Mouse (Mus musculus) testis, postnatal 14 days (tissue): ENCODE results near the gene Mrpl53.
A peak's percentile ranks its signal among the peaks of the same experiment; 100 is the strongest.

Experiments used
- DNase-seq: peaks from one replicate; pipeline ENCODE4 v3.0.0; 2021; ENCODE audit warnings: low spot score

The Mrpl53 gene

DNA sequence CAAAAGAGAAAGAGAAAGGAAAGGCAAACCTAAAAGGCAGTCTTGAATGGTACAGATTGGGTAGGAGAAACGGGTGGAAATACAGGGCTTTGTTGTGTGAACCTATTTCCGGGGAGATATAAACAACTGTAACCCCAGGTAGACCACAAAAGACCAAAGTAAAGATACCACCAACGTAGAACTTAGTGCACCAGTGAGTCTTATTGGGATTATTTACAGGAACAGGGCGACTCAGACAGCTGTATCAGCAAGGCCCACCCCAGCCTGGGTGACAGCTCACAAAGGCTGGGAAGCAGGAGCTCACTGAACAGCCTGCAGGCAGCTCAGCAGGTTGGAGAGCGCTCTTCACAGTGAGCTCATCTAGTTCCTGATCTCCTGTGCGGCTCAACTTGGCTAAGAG is 12.9 kb upstream of the Mrpl53 start:
- no peak for DNase-seq

DNA sequence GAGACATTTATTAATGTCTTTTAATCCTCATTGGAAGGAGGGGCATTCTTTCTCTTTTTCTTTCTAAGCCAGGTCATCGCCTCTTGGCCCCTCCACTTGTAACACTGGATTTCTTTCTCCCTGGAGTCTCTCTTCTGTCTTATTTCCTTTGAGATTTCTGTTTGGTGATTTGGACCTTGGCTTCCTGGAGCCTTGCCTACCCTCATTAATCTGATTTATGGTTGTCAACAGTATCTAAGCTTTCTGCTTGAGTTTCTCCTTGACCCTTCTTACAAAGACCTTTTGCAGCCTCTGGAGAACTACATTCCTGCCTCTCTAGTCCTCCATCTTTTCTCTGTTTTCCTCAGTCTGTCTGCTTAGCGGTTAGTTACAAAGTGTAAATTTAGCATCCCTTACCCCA is 10.4 kb upstream of the Mrpl53 start:
- no peak for DNase-seq

DNA sequence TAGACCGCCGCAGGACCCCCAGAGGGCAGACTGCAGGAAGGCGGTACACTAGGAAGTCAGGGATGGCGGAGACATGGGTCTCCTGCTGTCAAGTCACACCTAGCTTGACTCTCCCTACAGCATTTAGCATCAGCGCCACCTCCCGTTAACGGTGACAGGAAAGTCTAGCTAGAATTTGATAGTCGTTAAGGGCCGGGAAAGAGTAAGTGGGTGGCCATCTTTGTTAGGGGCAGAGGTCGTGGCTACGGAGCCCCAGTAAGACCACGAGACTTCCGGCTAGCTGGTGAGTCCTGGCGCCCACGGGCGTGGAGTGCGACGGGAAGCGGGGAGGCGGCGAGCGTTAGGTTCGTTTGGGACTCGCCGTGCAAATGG is 7.5 kb upstream of the Mrpl53 start, which contains the start of the genes Ccdc142 and Gm42688:
Ccdc142 (plus strand) TSS at position 286 of the 372 bp plus-strand sequence.
Gm42688 (plus strand) TSS at position 302 of the 372 bp plus-strand sequence.
- peak; percentile 89 for DNase-seq

DNA sequence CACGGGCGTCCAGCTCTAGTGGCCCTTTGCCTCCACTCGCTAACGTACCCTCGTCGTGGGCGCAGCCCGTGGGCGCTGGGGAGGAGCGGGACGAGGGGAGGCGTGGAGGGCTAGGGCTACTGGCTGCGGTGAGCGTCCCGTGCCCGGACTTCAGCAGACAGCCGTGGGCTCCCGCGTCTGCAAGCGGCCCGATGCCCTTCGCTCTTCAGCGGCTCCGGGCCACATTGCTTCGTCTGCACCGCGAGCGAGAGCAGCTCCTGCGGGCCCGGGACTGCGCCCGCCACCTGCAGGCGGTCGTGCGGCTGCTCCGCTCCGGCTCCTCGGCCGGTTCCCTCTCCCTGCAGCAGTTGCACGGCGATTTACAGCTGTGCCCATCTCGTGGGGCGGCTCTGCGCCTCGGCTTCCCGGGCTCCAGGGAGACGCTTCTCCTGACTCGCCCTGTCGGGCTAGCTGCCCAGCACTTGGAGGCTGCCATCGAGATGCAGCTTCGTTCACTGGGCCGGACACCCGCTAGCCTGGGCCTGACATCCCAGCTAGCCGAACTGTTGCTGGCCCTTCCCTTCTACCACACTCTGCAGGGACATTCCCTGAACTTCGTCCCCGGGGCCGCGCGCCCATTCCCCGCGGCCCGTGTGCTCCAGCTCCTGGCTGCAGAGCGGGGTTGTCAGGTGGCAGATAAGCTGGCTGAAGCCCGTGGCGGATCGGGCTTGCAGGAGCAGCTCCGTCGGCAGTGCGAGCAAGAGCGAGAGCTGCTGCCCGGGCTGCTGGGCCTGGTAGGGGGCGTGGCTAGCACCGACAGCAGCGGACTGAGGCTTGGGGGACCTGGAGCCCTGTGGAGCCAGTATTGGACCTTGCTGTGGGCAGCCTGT is 6.9 kb upstream of the Mrpl53 start:
- DNase-seq: peak; percentile 74

DNA sequence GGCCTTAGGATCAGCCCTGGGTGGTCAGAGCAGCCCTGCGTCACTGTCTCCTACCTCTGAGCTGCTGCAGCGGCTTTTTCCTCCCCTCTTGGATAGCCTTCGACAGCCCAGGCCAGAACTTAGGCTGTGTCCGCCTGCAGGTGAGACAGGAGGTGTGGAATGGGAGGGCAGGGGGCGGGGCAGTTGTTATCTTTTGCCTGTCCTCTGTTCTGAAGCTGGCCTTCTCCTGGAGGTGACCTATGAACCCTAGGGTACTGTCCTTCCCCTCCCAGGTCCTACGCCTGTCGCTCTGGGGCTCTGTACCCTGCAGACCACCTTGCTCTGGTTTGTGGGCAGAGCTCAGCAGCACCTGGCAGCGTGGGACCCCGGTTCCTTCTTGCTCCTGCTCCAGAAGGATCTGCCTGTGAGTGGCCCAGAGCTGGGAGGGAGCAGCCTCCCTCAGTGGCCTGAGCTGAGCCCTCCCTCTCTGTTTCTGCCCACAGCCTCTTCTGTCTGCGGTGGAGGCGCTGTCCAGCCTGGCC is 5.7 kb upstream of the Mrpl53 start:
- no peak for DNase-seq

DNA sequence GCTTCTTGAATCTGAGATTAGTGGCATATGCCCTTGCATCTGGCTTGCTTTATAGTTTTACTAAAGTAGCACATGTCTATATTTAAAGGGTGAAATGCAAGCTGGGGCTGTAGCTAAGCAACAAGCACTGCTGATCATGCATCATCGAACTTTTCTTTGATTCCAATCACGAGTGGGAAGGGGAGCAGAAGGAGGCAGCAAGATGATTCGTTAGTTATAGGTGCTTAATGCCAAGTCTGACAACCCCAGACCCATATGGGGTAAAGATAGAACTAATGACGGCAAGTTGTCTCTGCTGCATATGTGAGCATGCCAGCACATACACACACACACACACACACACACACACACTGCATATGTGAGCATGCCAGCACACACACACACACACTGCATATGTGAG is 4.7 kb upstream of the Mrpl53 start:
- DNase-seq: no peak

DNA sequence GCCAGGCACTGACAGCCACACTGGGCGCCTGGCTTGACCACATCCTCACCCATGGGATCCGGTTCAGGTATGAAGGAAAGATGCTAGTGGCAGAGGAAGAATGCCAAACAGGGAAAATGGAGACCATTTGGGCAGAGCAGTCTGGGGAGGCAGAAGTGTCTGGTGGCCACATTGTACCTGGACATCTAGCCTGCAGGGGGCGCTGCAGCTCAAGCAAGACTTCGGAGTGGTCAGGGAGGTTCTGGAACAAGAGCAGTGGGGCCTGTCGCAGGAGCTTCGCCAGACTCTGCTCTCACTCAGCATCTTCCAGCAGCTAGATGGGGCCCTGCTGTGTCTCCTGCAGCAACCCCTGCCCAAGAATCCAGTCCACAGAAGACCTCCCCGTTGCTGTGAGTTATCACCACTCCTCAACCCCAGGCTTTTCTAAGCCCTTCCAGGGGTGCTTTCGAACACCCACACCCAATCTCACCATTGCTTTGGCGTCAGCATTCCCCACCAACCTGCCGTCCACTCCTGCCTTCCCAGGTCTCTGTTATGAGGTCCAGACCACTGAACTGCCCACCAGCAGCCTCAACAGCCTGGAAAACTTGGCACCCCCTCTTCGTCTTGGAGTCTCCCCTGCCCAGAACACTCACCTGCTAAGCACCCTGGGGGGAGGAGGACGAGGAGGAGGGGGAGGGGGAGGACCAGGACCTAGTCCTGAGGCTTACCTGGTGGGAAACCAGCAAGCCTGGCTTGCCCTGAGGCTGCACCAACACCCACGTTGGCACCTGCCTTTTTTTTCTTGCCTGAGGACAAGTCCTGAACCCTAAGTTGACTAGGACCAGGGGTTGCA is 1.1 kb upstream of the Mrpl53 start:
- peak; percentile 74 for DNase-seq

DNA sequence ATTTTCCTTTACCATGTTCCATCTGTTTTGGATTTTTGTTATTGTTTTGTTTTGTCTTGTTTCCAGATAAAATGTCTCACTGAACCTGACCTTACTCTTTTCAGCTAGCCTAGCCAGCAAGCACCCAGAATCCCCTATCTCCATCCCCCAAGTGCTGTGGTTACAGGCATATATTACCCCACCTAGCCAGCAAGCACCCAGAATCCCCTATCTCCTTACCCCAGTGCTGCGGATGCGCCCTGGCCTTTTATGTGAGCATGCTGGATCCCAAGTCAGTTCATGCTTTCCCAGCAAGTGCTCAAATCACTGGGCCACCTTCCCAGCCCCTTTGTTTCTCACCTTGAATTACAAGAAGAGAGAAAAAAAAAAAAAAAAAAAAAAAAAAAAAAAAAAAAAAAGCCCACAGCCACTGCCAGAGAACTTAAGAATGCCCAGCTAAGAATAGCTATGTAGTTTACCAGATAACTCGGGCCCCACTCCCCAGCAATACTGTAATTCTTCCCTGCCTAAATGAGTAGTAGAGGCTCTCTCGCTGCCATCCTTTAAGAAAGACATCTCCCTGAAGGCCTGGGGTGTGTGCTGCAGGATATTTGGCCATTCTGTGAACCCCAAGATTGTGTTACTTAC is 2.8 kb downstream of the Mrpl53 start:
- no peak for DNase-seq

DNA sequence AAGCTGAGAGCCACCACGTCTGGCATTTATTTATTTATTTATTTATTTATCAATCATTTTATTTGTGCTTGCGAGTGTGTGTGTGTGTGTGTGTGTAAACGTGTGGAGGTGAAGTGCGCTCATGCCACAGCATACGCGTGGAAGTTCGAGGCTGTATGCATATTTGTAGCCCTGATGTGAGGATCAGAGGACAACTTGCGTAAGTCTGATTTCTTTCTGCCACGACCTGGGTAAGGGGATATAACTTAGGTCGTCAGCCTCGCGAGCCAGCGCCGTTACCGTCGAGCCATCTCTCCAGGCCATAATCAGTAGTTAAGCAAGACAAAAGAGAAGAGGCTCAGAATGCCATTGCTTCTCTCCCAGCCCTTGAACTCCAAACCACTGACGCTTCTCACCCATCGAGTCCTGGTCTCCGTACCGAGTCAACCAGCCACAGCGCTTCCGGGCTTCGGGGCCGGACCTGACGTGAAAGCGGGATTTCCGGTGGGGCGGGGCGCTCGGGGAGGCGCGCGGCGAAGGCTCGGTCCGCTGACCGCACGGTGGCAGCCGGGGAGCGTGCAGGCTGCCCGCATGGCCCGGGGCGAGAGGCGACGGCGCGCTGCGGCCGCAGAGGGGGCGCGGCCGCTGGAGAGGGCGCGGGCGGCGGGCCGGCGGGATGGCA is 6.3 kb downstream of the Mrpl53 start, which contains the start of gene Mogs:
Mogs (plus strand) TSS at position 486 of the 661 bp plus-strand sequence.
- peak; percentile 90 for DNase-seq

DNA sequence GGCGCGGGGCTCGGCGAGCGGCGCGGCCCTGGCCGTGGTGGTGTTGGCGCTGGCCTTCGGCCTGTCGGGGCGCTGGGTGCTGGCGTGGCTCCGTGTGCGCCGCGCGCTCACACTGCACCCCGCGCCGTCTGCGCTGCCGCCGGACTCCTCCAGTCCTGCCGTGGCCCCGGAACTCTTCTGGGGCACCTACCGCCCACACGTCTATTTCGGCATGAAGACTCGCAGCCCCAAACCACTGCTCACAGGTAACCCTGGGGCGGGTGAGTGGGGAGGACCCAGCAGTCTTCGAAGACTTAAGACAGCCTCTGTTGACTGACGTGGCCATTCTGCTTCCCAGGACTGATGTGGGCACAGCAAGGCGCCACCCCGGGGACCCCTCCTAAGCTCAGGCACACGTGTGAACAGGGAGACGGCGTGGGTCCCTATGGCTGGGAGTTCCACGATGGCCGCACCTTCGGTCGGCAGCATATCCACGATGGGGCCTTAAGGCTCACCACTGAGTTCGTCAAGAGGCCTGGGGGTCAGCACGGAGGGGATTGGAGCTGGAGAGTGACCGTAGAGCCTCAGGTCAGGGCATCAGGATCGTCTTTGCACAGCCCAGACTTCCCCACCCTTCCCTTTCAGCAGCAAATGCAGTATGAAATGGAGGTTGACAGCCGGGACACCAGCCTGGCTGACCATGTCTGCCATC is 7.0 kb downstream of the Mrpl53 start:
- DNase-seq: peak; percentile 50

DNA sequence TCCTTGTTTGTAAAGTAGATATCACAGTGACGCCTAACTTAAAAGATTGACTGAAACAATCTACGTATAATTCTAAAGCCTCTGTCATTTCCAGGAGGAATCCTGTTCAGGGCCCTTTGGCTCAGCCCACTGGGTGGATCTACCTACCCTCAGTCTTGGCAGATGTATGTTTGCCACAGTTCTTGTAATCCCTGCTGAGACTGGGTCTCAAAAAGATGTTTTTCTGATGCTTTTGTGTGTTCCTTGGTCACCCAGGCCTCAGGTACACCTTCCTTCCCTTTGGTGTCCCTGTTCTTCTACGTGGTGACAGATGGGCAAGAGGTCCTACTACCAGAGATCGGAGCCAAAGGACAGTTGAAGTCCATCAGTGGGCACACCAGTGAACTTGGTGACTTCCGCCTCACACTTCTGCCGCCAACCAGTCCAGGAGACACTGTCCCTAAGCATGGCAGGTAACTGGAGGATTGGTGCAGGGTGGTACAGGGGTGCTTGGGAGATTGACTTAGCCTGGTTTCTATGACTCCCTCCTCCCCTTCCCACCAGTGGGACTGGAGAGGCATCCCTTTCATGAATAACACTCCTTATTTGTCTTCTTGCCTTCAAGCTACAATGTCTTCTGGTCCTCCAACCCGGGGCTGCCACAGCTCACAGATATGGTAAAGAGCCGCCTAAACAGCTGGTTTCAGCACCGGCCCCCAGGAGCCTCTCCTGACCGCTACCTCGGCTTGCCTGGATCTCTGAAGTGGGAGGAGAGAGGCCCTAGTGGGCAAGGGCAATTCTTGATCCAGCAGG is 7.7 kb downstream of the Mrpl53 start:
- no peak for DNase-seq

DNA sequence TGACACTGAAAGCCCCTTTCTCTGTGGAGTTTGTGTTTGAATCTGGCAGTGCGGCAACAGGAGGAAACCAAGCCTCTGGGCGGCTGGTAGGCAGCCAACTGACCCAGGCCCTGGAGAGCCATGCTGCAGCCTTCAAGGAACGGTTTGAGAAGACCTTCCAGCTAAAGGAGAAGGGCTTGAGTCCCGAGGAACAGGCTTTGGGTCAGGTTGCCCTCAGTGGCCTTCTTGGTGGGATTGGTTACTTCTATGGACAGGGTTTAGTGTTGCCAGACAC is 8.3 kb downstream of the Mrpl53 start:
- DNase-seq: no peak

DNA sequence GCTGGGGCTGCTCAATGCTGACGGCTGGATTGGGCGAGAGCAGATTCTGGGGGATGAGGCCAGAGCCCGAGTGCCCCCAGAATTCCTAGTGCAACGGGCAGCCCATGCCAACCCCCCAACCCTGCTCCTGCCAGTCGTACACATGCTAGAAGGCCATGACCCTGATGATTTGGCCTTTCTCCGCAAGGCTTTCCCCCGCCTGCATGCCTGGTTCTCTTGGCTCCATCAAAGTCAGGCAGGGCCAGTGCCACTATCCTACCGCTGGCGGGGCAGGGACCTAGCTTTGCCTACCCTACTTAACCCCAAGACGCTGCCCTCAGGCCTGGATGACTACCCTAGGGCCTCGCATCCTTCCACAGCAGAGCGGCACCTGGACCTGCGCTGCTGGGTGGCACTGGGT is 8.8 kb downstream of the Mrpl53 start:
- peak; percentile 12 for DNase-seq

DNA sequence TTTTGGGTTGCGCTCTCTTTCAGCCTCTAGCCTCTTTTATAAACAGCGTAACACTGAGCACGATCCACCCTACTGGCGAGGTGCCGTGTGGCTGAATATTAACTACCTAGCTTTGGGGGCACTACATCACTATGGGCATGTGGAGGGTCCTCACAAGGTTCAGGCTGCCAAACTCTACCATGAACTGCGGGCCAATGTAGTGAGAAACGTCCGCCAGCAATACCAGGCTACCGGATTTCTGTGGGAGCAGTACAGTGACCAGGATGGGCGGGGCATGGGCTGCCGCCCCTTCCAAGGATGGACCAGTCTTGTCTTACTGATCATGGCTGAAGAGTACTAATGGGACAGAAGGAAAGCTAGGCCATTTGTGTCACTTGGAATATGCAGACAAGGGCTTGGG is 9.5 kb downstream of the Mrpl53 start:
- DNase-seq: no peak

DNA sequence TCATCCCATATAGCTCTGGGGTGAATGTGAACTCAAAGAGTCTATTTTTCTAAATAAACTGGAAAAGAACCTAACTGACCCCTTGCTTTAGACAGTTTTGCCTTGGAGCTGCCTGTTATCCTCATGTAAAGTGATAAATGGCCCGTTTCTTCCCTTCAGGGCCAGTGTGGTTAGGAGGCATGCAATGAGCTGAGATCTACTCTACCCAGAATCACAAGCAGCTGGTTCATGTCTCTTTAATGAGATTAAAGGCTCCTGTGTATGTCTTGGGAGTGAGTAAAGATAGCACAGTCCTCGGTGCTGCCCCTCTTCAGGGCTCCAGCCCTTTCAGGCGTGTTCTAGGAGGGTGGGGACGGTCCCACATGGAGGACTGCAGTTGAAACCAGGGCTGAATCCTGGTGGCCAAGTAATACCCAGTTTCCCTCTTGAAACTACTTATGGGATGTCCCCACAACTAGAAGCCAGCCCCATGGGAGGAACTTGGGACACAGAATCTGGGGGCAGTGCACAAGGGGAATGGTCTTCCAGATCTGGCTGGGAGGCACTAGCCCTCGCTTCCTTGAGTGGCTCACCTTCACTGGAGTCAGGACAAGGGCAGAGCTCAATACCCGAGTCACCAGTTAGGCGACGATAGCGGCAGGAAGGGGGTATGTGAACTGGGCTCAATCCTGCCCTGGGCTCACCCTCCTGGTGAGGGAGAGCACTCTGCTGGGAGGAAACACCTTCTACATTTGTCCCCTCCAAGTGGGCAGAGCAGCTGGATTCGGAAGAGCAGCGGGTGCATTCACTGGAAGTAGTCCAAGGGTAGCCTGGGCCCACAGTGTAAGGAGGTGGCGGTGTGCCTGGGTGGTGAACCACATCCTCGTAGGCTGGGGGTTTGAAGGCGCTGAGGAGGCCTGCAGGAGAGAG is 10.2 kb downstream of the Mrpl53 start:
- DNase-seq: no peak

DNA sequence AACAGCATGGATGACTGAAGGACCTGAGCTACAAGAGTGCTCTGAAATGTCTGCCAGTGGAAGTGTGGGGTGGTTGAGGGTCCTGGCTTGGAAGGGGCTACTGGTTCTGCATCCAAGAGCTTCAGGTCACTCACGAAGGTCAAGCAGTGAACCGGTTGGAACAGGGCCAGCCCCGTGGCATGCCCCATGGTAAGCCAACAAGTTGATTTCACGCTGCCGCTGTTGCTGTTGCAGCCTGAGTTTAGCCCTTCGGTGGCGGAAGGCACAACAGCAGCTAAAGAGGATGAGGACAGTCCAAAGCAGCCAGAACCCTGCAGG is 10.9 kb downstream of the Mrpl53 start:
- DNase-seq: no peak

DNA sequence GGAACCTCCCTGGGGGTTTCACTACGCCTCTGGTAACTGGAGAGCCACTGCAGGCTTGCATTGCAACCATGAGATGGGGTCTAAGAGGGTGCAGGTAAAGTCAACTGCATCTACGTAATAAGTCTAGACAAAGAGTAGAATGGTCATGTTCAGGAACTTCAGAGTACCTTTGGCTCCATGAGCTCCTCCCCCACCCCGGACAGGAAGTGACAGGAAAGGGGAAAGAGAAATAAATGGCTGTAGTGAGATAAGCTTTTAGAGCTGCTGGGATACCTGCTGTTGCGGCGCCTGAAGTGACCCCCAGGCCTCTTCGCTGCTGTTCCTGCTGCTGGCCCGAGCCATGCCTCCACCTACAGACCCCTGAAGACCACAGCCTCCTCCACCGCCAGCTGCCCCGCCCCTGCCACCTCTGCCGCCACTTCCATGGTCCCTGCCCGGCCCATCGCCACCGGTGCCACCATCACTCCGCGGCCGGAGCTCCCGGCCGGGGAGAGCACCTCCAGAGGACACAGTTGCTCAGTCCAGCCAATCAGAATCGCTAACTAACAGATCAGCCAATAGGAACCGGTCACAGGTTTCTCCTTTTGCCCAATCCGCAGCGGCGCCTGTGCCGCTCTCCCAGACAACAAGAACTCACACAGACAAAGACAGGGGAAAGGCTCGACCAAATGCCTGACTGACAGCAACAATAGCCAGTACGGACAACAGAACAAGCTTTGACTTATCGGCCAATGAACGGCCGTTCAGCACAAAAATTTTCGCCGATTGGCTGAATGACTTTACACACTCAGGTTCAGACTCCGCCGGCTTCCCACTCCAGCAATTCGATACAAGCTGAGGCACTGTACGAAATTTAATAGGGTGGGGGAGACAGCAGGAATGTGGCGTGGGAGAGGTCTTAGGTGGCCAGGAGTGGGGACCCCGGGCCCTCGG is 12.4 kb downstream of the Mrpl53 start, which contains the start of gene Wbp1:
Wbp1 (minus strand) TSS at position 630 of the 933 bp plus-strand sequence.
- DNase-seq: peak; percentile 97
